Mouse (Mus musculus) heart, postnatal 0 days (tissue): Measurements from ENCODE around the gene Chad.

Experiments
- CTCF ChIP-seq: IDR thresholded peaks from 2 replicates; pipeline ENCODE4 v1.5.1; 2016; ENCODE audit warnings: antibody characterized with exemption, control low read depth, low read depth
- EP300 ChIP-seq: IDR thresholded peaks from 2 replicates; pipeline ENCODE4 v1.6.1; 2016; ENCODE audit warnings: antibody characterized with exemption, low read depth

DNA sequence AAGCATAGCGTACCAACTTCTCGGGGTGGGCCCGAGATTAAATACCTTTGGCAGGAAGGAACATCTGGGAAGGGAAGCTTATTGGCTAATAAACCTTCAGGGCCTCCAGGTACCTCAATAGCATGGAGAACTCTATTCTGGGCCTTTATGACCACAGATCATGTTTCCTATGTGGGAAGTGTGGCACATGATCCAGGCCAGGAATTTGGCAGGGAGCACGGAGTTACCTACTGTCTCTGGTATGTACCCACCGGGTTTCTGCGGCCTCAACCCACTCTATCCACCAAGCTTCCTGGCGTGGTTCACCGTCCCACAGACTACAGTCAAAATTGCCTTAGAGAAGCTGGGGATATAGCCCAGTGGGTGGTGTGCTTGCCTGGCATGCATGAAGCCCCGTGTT lies 20.2 kb downstream of the Chad start:
- TF ChIP-seq CTCF (no peak), EP300 (no peak)
